8 mouse cellular contexts compared by ENCODE assay signal in the genomic region with DNA sequence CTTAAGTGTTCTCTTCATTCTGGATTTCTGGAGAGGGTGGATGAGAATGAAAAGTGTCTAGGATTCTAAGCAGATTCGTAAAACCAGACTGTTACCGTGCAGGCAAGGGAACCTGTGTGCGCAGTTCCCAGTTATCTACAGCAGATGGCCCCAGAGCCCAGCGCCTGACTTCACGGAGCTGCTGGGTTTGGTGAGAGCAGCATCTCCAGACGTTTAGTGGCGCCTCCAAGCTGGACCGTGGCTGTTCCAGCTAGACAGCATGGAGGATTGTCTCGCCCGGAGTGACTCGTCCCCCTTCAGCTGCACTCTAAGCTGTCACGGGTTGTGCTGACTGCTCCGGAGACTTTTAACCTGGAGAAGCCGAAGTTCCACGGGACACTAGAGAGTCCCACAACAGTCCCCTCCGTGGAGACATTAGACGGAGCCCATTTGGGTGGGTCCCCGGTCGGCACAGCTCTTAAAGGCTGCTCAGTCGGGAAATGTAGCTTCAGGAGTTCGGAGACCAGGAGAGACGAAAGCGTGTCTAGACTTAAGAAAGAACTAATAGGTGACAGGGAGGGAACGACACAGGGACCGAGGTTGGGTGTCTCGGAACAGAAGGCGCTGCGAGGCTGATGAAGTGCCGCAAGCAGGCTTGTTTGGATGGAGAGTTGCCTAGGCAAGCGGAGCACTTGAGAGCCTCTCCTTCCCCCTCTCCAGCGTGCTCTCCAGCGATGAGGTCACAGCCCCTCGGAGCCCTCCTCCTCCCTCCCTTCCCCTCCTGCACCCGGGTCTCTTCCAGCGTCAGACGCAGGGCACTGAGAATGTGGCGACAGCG. TPM values are rescaled to one million over a fixed set of nuclear protein-coding genes. Genes with fewer than 3 reads are reported as not detected.
DNase-seq lines count a peak whose midpoint lies in the region; ATAC-seq lines count a peak whose summit lies in the region.

No protein-coding gene starts in this region.

- H3K4me3 ChIP-seq in intestine, embryonic 15.5 days (replicated peaks): peak overlapping the region; percentile 45

- H3K4me2 ChIP-seq in intestine, embryonic 15.5 days (replicated peaks): peak overlapping the region; percentile 91

- peak overlapping the region; percentile 34; the same call in 1 of the 2 replicates for H3K9ac ChIP-seq in intestine, embryonic 15.5 days

- 1% methylated on average over 38 of the region's 38 CpGs for WGBS in intestine, embryonic 15.5 days

- intact Hi-C loops in heart, postnatal 25 days (cut with DNase I): loop anchor here (5.0 kb wide), 1 partner anchor 397 kb away; no protein-coding TSS in a partner anchor
- intact Hi-C loops in gastrocnemius, postnatal 14 days (cut with DNase I; ENCODE audit: low total_unique reads): loop anchor here (5.0 kb wide), 1 partner anchor 397 kb away; no protein-coding TSS in a partner anchor
- intact Hi-C loops in left cerebral cortex, postnatal 14 days (cut with DNase I): loop anchor here (5.0 kb wide), 1 partner anchor 402 kb away; no protein-coding TSS in a partner anchor

- peaks cover 12% of the 10 kb centered on the region for H3K27me3 ChIP-seq in intestine, embryonic 15.5 days (replicated peaks)

- ATAC-seq in intestine, embryonic 15.5 days: peak; percentile 95
- ATAC-seq in megakaryocyte progenitor cell, adult 5-6 weeks (replicated peaks; ENCODE audit: poor library complexity): peak; percentile 94

- no peaks in the 10 kb centered on the region for H3K9me3 ChIP-seq in intestine, embryonic 15.5 days

- peak; percentile 89 for DNase-seq in heart, adult 11 months
- DNase-seq in heart, postnatal 25 days (ENCODE audit: low spot score): no peak
- DNase-seq in embryo, embryonic 10.5 days (ENCODE audit: low spot score): peak; percentile 91
- DNase-seq in gastrocnemius, postnatal 14 days: peak; percentile 71
- peak; percentile 86 to 90 for DNase-seq in left cerebral cortex, postnatal 14 days (ENCODE audit: low spot score in 2 of 2)
- peak; percentile 81 for DNase-seq in right cerebral cortex, postnatal 14 days

- H3K36me3 ChIP-seq in intestine, embryonic 15.5 days: no peaks in the 10 kb centered on the region

- no peak overlapping the region for H3K27ac ChIP-seq in intestine, embryonic 15.5 days

- H3K4me1 ChIP-seq in intestine, embryonic 15.5 days (replicated peaks): 0 out of 2 replicates have a peak, but pooled peaks cover 5% of the 10 kb centered on the region

RNA-seq across cellular contexts. Expression of gene Tshr, which starts 16.1 kb away (rescaled TPM):
- total RNA-seq in heart, postnatal 25 days (2021): under 1 TPM; 0.05 to 0.36 TPM
- 1 to 10 TPM in 1 of 2 experiments, under 1 TPM in 1; 0.40 to 1.0 TPM for total RNA-seq in gastrocnemius, postnatal 14 days (2021)
- polyA plus RNA-seq in intestine, embryonic 15.5 days (2015; fragmentation: Nextera tagmentation; extraction: Ambion mirVana): 0.33 and 0.34 TPM in 2 replicates
- total RNA-seq in left cerebral cortex, postnatal 14 days (2021): 1 to 10 TPM in 1 of 2 experiments, under 1 TPM in 1; 0.48 to 1.3 TPM
- total RNA-seq in megakaryocyte progenitor cell, adult 5-6 weeks (2015): 2.6 TPM in 2 replicates
- total RNA-seq in megakaryocyte progenitor cell, adult 5-6 weeks (2017): 0.84 and 0.92 TPM in 2 replicates

RNA-seq across cellular contexts. Expression of gene Cep128, which starts 16.2 kb away (rescaled TPM):
- total RNA-seq in heart, postnatal 25 days (2021): 1 to 10 TPM; 8.3 to 9.1 TPM
- 1 to 10 TPM; 1.4 to 1.6 TPM for total RNA-seq in gastrocnemius, postnatal 14 days (2021)
- polyA plus RNA-seq in intestine, embryonic 15.5 days (2015; fragmentation: Nextera tagmentation; extraction: Ambion mirVana): 5.8 and 9.0 TPM in 2 replicates
- 10 to 100 TPM in 1 of 2 experiments, 1 to 10 TPM in 1; 6.9 to 14.4 TPM for total RNA-seq in left cerebral cortex, postnatal 14 days (2021)
- total RNA-seq in megakaryocyte progenitor cell, adult 5-6 weeks (2015): 66.2 and 74.5 TPM in 2 replicates
- total RNA-seq in megakaryocyte progenitor cell, adult 5-6 weeks (2017): 86.2 and 96.9 TPM in 2 replicates

Comparison
In these comparisons a context has a peak if more than half of its experiments do, and no peak if none do; other contexts are left out.
1. RNA of gene Cep128, which starts 16.2 kb away (total RNA-seq): 66.2 to 96.9 TPM in megakaryocyte progenitor cell, adult 5-6 weeks; 6.9 to 14.4 TPM in left cerebral cortex, postnatal 14 days, 8.3 to 9.1 TPM in heart, postnatal 25 days and 1.4 to 1.6 TPM in gastrocnemius, postnatal 14 days; every median in the first group is over 4 times any median in the second.